Mouse (Mus musculus) MEL (cell line): ENCODE results near the gene Chst3.

ENCODE experiments used
- EP300 ChIP-seq, 2 experiments: IDR thresholded peaks; 2 replicates each; pipeline ENCODE4 v1.6.1; 2011; ENCODE audit warnings: improper control_type of control experiment in 2 of 2, low read length in 2 of 2, low read depth in 1 of 2, mild to moderate bottlenecking in 1 of 2
- KAT2A ChIP-seq: conservative IDR thresholded peaks from 2 replicates; pipeline ENCODE4 v1.6.1; 2012; ENCODE audit warnings: low read depth, low read length, improper control_type of control experiment, inconsistent platforms
- MXI1 ChIP-seq: IDR thresholded peaks from 2 replicates; pipeline ENCODE4 v1.6.1; 2011; ENCODE audit warnings: mild to moderate bottlenecking, low read depth, low read length, improper control_type of control experiment
- POLR2AphosphoS2 ChIP-seq: IDR thresholded peaks from 2 replicates; pipeline ENCODE4 v1.6.1; 2011; ENCODE audit warnings: low read length, improper control_type of control experiment
- SMC3 ChIP-seq: IDR thresholded peaks from 2 replicates; pipeline ENCODE4 v1.6.1; 2011; ENCODE audit warnings: low read depth, low read length, improper control_type of control experiment

DNA sequence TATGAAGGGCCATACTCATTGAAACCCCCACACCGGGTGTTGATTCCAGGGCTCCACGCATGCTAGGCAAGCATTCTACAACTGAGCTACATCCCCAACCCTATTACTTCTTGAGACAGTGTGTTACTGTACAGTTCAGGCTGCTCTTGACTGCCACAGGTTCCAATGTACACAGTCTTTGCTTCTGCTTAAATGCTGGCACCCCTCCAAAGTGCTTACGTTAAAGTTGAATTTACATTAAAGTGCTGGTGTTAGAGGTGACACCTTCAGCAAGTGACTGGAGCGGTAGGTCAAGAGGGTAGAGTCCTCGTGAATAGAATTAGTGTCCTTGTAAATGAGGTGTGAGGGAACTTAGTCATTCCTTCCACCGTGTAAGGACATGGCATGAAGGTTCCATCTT, 19.7 kb downstream of the Chst3 start:
- no peak for TF ChIP-seq EP300 (IDR thresholded peaks at IDR 0.05; ENCODE audit: low read depth in 1 of 2, low read length in 2 of 2)
- TF ChIP-seq POLR2AphosphoS2, result no peak
- no peak for TF ChIP-seq SMC3
- TF ChIP-seq KAT2A, result no peak
- TF ChIP-seq MXI1, result no peak
